Mouse (Mus musculus): ENCODE measurements at regions not wholly inside any gene's neighbourhood (a gene's known extent, or its start where the extent isn't known, plus 50 kb on each side); places are given as distances from the start of the nearest gene placed in this dataset.

DNA sequence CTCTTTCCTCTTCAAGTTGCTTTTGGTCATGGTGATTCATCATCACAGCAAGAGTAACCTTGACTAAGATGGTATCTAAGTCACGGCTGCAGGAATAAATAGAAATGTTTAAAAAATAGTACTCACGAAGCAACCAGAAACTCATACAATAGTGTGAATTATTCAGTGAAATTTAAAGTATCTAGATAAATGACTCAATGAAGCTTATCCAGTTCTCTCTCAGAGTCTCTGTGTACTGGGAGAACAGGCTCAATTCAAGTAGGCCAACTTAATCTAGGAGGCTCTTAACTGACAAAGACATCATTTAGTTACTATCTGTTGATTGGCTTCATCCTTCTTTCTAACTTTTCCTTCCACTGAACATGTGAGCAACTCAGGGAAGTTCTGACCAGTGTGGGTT is 175.5 kb upstream of the Pcdh15 start:
- DNase-seq (ENCODE audit: low spot score in 2 of 2) = no peak

DNA sequence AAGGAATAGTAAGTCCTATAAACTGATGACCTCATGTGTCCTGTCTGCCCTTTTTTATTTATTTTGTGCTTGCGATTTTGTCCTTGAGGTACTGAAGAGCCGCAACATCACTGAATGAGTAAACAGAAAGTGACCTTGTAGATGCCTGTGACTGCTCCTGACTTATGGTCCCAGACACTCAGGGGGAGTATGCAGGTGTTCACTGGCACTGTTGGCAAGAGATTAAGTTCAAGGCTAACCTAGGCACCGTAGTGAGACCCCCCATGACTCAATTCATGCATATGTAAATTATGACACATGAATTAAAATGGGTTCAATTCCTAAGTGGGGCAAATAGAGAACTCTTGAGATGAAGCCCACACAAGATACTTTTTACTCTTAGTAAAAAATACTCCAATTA is 142.2 kb upstream of the Pcdh15 start:
- DNase-seq (ENCODE audit: low spot score in 2 of 2) = no peak

DNA sequence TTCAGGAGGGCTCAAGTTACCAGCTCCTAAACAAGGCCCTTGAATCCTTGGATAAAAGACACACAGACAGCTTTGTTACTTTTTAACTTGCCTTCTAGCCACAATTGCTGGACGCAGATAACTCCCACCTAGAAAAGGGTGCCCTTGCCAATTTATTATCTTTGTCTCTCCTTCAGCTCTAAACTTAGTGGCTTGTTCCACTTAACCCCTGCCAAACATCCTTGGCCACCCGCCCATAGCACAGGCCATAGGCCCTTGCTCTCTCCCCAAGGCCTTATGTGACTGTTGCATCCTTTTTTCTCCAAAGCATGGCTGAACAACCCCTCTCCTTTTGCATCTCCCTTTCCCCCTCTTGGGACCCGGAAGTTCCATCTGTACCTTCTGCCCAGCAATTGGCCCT is 139.1 kb upstream of the Pcdh15 start:
- no peak for DNase-seq (ENCODE audit: low spot score in 2 of 2)

DNA sequence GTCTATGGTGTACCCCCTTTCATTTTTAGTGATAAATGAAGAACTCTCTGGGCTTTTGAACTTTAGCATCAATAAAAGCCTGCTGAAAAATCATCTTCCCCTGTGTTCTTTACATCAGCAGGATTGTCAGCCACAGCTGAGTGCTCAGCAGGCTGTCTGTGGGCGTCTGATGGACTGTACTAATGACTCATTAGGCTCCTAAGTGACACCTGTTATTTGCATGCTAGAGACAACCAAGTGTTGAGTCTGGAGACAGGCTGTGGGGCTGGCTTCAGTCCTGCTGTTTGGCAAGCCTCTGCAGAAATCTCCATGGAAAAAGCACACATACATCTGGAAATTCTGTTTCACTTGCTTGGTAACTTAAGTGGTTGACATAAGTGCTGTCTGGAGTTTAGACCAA is 117.8 kb upstream of the Pcdh15 start:
- peak; percentile 6 to 10 for DNase-seq (ENCODE audit: low spot score in 2 of 2)

DNA sequence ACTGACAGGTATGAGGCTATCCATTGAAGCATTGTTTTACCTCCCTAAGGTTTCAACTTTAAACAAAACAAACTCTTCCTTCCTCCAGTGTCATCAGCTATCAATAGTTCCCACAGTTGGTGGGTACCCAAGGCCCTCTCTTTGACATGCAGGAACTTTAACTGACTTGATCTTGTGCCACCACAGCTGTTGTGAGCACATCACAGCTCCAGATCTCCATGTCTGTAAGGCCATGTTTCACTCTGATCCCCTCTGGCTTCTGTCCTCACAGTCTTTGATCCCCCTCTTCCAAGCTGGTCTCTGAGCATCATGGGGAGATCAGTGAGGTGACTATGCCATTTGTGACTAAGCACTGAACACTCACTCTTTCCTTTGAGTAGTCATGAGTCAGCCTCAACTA is 110.8 kb upstream of the Pcdh15 start:
- no peak for DNase-seq (ENCODE audit: low spot score in 2 of 2)

DNA sequence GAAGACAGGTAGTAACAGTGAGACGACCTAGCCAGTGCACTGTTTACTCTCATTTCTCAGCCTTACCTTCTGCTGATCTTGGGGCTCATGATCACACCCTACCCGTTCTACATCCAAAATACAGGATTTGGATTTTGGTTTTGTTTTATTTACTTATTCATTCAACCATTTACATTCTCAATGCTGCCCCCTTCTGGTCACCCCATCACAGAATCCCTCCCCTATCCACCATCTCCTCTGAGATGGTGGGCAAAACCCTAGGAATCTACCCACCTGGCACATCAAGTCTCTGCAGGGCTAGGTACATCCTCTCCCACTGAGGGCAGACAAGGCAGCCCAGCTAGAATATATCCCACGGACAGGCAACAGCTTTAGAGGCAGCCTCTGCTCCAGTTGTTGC is 88.2 kb upstream of the Pcdh15 start:
- DNase-seq (ENCODE audit: low spot score in 2 of 2) = no peak

DNA sequence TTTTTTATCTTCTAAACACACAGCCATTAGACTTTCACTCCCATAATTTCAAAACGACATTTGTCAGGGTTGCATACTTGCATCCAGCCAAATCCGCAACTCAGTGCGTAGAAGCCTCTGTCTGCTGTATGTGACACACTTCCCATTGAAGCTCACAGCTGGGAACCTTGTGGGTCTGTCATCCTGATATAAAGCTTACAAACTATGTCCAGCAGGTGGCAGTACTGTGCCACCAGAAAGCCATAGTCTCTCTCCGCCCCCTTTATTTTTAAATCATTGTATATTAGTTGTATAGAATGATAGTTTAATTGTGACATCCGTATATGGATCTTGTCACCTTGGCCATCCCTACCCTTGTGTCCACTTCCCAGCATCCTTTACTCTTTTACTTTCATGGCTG is 87.3 kb upstream of the Pcdh15 start:
- DNase-seq (ENCODE audit: low spot score in 2 of 2) = peak; percentile 16 to 17

DNA sequence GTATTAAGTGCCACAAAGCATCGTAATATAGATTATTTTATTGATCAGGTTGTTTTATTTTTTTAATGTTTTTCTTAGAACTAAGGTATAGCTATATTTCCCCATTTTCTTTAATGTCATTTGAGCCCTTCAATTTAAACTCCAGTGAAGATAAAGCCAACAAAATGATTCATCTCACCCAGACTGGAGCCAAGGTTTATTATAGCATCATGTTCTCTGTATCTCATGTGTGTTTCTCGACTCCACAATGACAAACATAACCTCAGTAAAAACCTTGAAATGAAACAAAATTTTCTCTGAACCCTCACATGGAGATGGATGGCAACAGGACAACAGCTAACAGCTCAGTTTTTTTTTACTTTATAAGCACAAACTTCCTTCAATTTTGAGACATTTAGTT is 61.7 kb upstream of the Pcdh15 start:
- DNase-seq (ENCODE audit: low spot score in 2 of 2) = no peak

DNA sequence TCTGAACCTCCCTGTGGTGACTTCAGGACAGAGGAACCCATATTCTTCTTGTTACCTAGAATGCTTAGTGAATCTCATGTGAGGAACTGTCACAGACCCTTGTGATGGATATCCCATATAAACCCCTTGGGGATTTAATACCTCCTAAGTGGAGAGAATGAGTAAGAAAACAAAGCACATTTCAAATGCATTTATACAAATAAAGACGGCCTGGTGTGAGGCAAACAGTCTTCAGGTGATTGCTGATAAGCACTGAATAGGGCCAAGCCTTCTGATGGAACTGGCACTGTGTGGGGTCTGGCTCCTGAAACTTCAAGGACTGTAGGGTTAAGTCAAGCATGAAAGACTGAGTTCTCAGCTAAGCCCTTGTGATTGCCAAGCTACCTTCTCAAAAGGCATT is 59.6 kb upstream of the Pcdh15 start:
- no peak for DNase-seq (ENCODE audit: low spot score in 2 of 2)

Data from layer of hippocampus, postnatal 10 days (tissue).